Mouse (Mus musculus) kidney, embryonic 14.5 days (tissue): ENCODE measurements around the gene Commd6. TPM values are rescaled to one million over a fixed set of nuclear protein-coding genes. Genes with fewer than 3 reads are reported as not detected.

Experiments used
- ATAC-seq: fragments of 200-750 bp; cut with Nextera tagmentation; 2 replicates; pipeline ENCODE4 v1.8.0; 2017; ENCODE audit warnings: moderate number of reproducible peaks, mild to moderate bottlenecking, moderate TSS enrichment, moderate library complexity; ENCODE audit not compliant: low FRiP score, low TSS enrichment
- H3K27ac ChIP-seq: fragments of 300-500 bp; sonication (generic); 2 replicates; pipeline ENCODE4 v1.5.1; 2014; ENCODE audit warnings: low read depth, mild to moderate bottlenecking, low read length, moderate library complexity, mixed read lengths
- H3K27me3 ChIP-seq: fragments of 300-500 bp; sonication (generic); 2 replicates; pipeline ENCODE4 v1.6.1; 2014; ENCODE audit warnings: mild to moderate bottlenecking, low read length; ENCODE audit not compliant: control insufficient read depth, insufficient read depth
- H3K36me3 ChIP-seq: fragments of 300-500 bp; sonication (generic); 2 replicates; pipeline ENCODE4 v1.6.1; 2014; ENCODE audit warnings: low read length, mixed read lengths; ENCODE audit not compliant: control insufficient read depth, insufficient read depth
- H3K4me1 ChIP-seq: fragments of 300-500 bp; sonication (generic); 2 replicates; pipeline ENCODE4 v1.6.1; 2014; ENCODE audit warnings: low read length, mixed read lengths; ENCODE audit not compliant: control insufficient read depth, insufficient read depth
- H3K4me2 ChIP-seq: fragments of 300-500 bp; sonication (generic); replicated peaks from 2 replicates; pipeline ENCODE4 v1.6.1; 2014; ENCODE audit warnings: low read depth, mild to moderate bottlenecking, low read length
- H3K4me3 ChIP-seq: fragments of 300-500 bp; sonication (generic); 2 replicates; pipeline ENCODE4 v1.5.1; 2014; ENCODE audit warnings: mild to moderate bottlenecking, low read length
- H3K9ac ChIP-seq: fragments of 300-500 bp; sonication (generic); 2 replicates; pipeline ENCODE4 v1.6.1; 2014; ENCODE audit warnings: low read depth, mild to moderate bottlenecking, low read length, moderate library complexity
- H3K9me3 ChIP-seq: fragments of 300-500 bp; sonication (generic); 2 replicates; pipeline ENCODE4 v1.6.1; 2016; ENCODE audit warnings: low read length; ENCODE audit not compliant: control insufficient read depth
- WGBS: fragments of 180-500 bp; shearing (Covaris S2); extraction: QIAGEN DNeasy Blood & Tissue Kit; methylation state at CpG from one replicate; pipeline ENCODE4 v1.1.7; 2014; 5-methylcytosine and 5-hydroxymethylcytosine counted together
- polyA plus RNA-seq: library from polyadenylated mRNA; unstranded; fragments of >200 nt; fragmentation: Nextera tagmentation; extraction: Ambion mirVana; gene quantifications from 2 replicates; pipeline ENCODE4 v1.2.1, GENCODE M21; 2014

Commd6 gene
- polyA plus RNA-seq, 1 experiment from 2014 or later = 102 TPM

- no peak overlapping the region for H3K27ac ChIP-seq
- no peak for ATAC-seq
- no peaks in the 10 kb centered on the region for H3K9me3 ChIP-seq
- H3K9ac ChIP-seq = no peak overlapping the region
- no peaks in the 10 kb centered on the region for H3K4me1 ChIP-seq
- WGBS = 66% methylated on average over 7 of the region's 7 CpGs
- H3K4me2 ChIP-seq = no peak overlapping the region
- H3K27me3 ChIP-seq = no peaks in the 10 kb centered on the region
- no peak overlapping the region for H3K4me3 ChIP-seq
- no peaks in the 10 kb centered on the region for H3K36me3 ChIP-seq
Measured at GRCm38 (mm10) chr14:101586096-101586495, 54.4 kb downstream of the Commd6 start.

Other genes starting within 250 kb of the Commd6 start
- 12.4 and 16.8 TPM in 2 replicates for gene Tbc1d4, start 31.5 kb downstream of the Commd6 start, polyA plus RNA-seq
- gene Uchl3, start 13.3 kb upstream of the Commd6 start, polyA plus RNA-seq = 173 and 219 TPM in 2 replicates
- gene Gm9922, start 89.1 kb upstream of the Commd6 start, polyA plus RNA-seq = 1.6 and 3.0 TPM in 2 replicates
- 6.2 and 11.6 TPM in 2 replicates for gene Lmo7, start 89.3 kb upstream of the Commd6 start, polyA plus RNA-seq